13 mouse cellular contexts compared by ENCODE assay signal in the genomic region with DNA sequence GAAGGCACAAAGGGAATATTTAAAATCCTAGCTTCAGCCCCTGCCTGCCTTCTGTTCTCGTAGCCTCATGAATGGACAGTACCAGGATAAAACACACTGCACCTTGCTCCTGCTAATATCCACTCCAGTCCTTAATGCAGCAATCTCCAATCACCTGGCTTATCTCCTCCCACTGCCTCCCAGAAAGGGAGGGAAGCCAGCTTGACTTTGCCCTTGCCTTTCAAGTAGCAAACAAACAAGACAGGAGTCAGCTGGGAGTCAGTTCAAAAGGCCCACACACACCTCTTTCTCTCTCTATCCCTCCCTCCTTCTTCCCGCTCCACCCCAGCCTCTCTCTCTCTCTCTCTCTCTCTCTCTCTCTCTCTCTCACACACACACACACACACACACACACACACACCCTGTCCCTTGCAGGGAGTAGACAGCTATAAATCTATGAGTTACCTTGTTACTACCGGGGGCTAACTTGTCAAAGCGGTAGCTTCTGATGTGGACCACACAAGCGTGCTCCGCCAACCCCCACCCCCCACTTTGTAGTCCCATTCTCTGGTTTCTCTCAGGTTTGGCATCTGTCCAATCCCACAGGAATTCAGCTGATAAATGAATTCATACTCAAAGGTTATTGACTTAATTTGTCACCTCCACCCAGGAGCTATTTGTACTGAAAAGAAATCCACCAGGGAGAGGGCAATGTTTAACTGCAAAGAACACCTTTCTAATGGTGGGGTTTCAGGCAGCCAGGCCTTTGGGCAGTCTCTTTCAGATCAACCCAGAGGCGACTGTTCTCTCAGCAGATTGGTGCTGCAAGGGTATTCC.
DNase-seq lines count a peak whose midpoint lies in the region; ATAC-seq and TF ChIP-seq lines count a peak whose summit lies in the region.
"Had no signal": no experiment of that assay in that cellular context is flagged by ENCODE, and none has a peak within 500 bp of the region (broad histone marks: within the 10 kb centered on the region; RNA-seq: fewer than 3 reads in every experiment).

No protein-coding gene starts in this region.

- no peak overlapping the region for H3K4me2 ChIP-seq in forebrain, embryonic 14.5 days (ENCODE audit: low read length)
- H3K4me2 ChIP-seq in forebrain, embryonic 15.5 days (replicated peaks): no peak overlapping the region
- H3K4me2 ChIP-seq in lung, embryonic 16.5 days (ENCODE audit: low read depth, low read length): no peak overlapping the region
- H3K4me2 ChIP-seq: forebrain, embryonic 12.5 days had no signal

- no peaks in the 10 kb centered on the region for H3K4me1 ChIP-seq in forebrain, embryonic 14.5 days (ENCODE audit: control insufficient read depth, insufficient read depth, low read length)
- H3K4me1 ChIP-seq in forebrain, embryonic 15.5 days: peaks cover 19% of the 10 kb centered on the region; the same call in 1 of the 2 replicates
- H3K4me1 ChIP-seq in lung, embryonic 16.5 days (replicated peaks; ENCODE audit: control insufficient read depth, insufficient read depth, low read length): no peaks in the 10 kb centered on the region

- H3K9ac ChIP-seq in forebrain, embryonic 14.5 days (ENCODE audit: low read length): no peak overlapping the region
- no peak overlapping the region for H3K9ac ChIP-seq in forebrain, embryonic 15.5 days (replicated peaks)
- no peak overlapping the region for H3K9ac ChIP-seq in lung, embryonic 16.5 days (ENCODE audit: low read length)
- H3K9ac ChIP-seq: forebrain, embryonic 12.5 days had no signal

- intact Hi-C loops in gastrocnemius, postnatal 36 days (cut with DNase I): no loop called here

- no peak for DNase-seq in forebrain, embryonic 14.5 days (ENCODE audit: low spot score)
- DNase-seq in retina, postnatal 1 day: peak; percentile 16
- DNase-seq in retina, embryonic 14.5 days (ENCODE audit: low spot score): no peak
- DNase-seq in layer of hippocampus, adult 2 months (ENCODE audit: low spot score in 2 of 2): no peak
- DNase-seq in gastrocnemius, postnatal 36 days: no peak
- DNase-seq: cerebellum, adult 9-11 months; gastrocnemius, postnatal 10 days; thymus, adult 18-20 months had no signal

- 0 out of 2 replicates have a peak, but pooled peaks have one; percentile 45 for ATAC-seq in forebrain, embryonic 14.5 days
- no peak for ATAC-seq in forebrain, embryonic 15.5 days (replicated peaks)
- peak; percentile 59 for ATAC-seq in lung, embryonic 16.5 days (ENCODE audit: low read depth)
- ATAC-seq in cerebellum, adult (ENCODE audit: insufficient number of reproducible peaks, low FRiP score, low TSS enrichment): no peak
- ATAC-seq: hindbrain, postnatal 0 days had no signal

- no peak for TF ChIP-seq CTCF in layer of hippocampus, adult 2 months (conservative IDR thresholded peaks at IDR 0.05)

- no peak overlapping the region for H3K4me3 ChIP-seq in forebrain, embryonic 14.5 days (ENCODE audit: low read depth, low read length)
- H3K4me3 ChIP-seq in forebrain, embryonic 15.5 days: no peak overlapping the region
- H3K4me3 ChIP-seq in lung, embryonic 16.5 days (ENCODE audit: low read length): no peak overlapping the region
- no peak overlapping the region for H3K4me3 ChIP-seq in layer of hippocampus, adult 2 months
- H3K4me3 ChIP-seq: forebrain, embryonic 12.5 days had no signal

- 51% methylated on average over 7 of the region's 7 CpGs for WGBS in forebrain, embryonic 14.5 days
- WGBS in forebrain, embryonic 15.5 days: 48% methylated on average over 7 of the region's 7 CpGs
- WGBS in lung, embryonic 16.5 days: 57% methylated on average over 7 of the region's 7 CpGs

- H3K36me3 ChIP-seq in forebrain, embryonic 14.5 days (ENCODE audit: control insufficient read depth, insufficient read depth, low read length): no peaks in the 10 kb centered on the region
- H3K36me3 ChIP-seq in forebrain, embryonic 15.5 days: no peaks in the 10 kb centered on the region
- H3K36me3 ChIP-seq in lung, embryonic 16.5 days (ENCODE audit: control insufficient read depth, insufficient read depth, low read length): no peaks in the 10 kb centered on the region
- H3K36me3 ChIP-seq: forebrain, embryonic 12.5 days had no signal

- no peak overlapping the region for H3K27ac ChIP-seq in forebrain, embryonic 14.5 days (ENCODE audit: low read depth, low read length)
- no peak overlapping the region for H3K27ac ChIP-seq in forebrain, embryonic 15.5 days (replicated peaks)
- H3K27ac ChIP-seq in lung, embryonic 16.5 days (ENCODE audit: low read length): peak overlapping the region; percentile 56
- H3K27ac ChIP-seq in layer of hippocampus, adult 2 months: no peak overlapping the region
- H3K27ac ChIP-seq: forebrain, embryonic 12.5 days; hindbrain, postnatal 0 days had no signal

- H3K27me3 ChIP-seq in forebrain, embryonic 14.5 days (replicated peaks; ENCODE audit: control insufficient read depth, insufficient read depth, low read length): no peaks in the 10 kb centered on the region
- H3K27me3 ChIP-seq in forebrain, embryonic 15.5 days: no peaks in the 10 kb centered on the region
- no peaks in the 10 kb centered on the region for H3K27me3 ChIP-seq in lung, embryonic 16.5 days (ENCODE audit: control insufficient read depth, insufficient read depth, low read depth, low read length)

- H3K9me3 ChIP-seq in forebrain, embryonic 14.5 days (replicated peaks; ENCODE audit: control insufficient read depth, low read length): no peaks in the 10 kb centered on the region
- H3K9me3 ChIP-seq in forebrain, embryonic 15.5 days: no peaks in the 10 kb centered on the region
- no peaks in the 10 kb centered on the region for H3K9me3 ChIP-seq in lung, embryonic 16.5 days (ENCODE audit: control insufficient read depth, low read length)
- H3K9me3 ChIP-seq: forebrain, embryonic 12.5 days had no signal

Comparison
In these comparisons a context has a peak if more than half of its experiments do, and no peak if none do; other contexts are left out.
1. ATAC-seq: peak in forebrain, embryonic 14.5 days (single experiment) and lung, embryonic 16.5 days (single experiment); none in forebrain, embryonic 15.5 days (single experiment) and cerebellum, adult (single experiment).